Mouse (Mus musculus): ENCODE data around the gene Gm11541. TPM values are rescaled to one million over a fixed set of nuclear protein-coding genes. Genes with fewer than 3 reads are reported as not detected.
"Not testable (repeated sequence)": the region's sequence is repeated elsewhere in the genome, so short reads cannot be mapped to it uniquely, and the experiment has no call there.

The Gm11541 gene
- polyA plus RNA-seq, 2 experiments from 2014 or later, result not detected

- ATAC-seq, result no peak
These were observed 8.8 kb downstream of the Gm11541 start for GRCm38 (mm10) chr11:94695508-94695907.

GRCm38 (mm10) chr11:94692502-94692901 is 11.8 kb downstream of the Gm11541 start:
- ATAC-seq, result not testable (repeated sequence)

DNA sequence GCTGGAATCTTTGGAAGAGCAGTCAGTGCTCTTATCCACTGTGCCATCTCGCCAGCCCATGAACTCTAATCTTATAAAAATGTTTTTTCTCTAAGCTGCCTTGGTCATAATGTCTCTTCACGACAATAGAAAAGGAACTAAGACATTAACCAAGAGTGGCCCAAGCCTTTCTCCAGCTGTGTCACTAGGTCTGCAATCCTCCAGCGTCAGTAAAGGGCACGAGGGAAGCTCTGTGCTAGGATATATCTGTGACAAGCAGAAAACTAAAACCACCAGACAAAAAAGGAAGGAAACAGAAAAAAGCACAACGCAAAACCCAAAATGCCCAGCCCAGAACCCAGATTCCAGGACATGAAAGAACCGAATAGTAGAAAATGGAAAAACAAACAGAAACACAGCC is 17.1 kb downstream of the Gm11541 start:
- ATAC-seq, result no peak

- no peak for ATAC-seq
These were observed 21.9 kb downstream of the Gm11541 start for GRCm38 (mm10) chr11:94682427-94682826.

- no peak for ATAC-seq
These were observed 22.7 kb downstream of the Gm11541 start for GRCm38 (mm10) chr11:94681640-94682039.

GRCm38 (mm10) chr11:94680639-94681038 is 23.7 kb downstream of the Gm11541 start:
- ATAC-seq, result no peak

DNA sequence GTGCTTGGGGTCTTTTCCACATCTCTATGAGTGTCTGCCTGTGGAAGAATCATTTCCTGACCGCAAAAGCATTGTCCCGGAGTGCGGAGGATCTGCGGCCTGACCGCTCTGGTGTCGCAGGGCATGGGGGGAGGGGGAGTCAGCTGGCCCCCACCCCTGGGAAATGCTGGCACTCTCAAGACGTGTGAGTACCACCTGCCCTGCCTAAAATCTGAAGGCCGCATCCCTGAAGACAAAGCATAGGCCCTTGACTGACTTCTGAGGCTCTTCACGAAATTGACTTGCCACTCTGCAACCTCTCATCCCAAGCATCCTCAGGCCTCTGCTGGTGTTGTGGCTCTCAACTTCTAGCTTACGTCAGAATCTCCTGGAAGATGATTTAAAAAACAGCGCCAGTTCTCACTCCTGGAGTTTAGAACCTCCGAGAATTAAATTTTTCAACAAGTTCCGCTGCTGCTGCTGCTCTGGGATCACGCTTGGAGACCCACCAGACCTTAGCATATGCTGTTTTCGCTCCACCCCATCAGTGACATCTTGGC is 26.6 kb downstream of the Gm11541 start:
- ATAC-seq, result no peak

DNA sequence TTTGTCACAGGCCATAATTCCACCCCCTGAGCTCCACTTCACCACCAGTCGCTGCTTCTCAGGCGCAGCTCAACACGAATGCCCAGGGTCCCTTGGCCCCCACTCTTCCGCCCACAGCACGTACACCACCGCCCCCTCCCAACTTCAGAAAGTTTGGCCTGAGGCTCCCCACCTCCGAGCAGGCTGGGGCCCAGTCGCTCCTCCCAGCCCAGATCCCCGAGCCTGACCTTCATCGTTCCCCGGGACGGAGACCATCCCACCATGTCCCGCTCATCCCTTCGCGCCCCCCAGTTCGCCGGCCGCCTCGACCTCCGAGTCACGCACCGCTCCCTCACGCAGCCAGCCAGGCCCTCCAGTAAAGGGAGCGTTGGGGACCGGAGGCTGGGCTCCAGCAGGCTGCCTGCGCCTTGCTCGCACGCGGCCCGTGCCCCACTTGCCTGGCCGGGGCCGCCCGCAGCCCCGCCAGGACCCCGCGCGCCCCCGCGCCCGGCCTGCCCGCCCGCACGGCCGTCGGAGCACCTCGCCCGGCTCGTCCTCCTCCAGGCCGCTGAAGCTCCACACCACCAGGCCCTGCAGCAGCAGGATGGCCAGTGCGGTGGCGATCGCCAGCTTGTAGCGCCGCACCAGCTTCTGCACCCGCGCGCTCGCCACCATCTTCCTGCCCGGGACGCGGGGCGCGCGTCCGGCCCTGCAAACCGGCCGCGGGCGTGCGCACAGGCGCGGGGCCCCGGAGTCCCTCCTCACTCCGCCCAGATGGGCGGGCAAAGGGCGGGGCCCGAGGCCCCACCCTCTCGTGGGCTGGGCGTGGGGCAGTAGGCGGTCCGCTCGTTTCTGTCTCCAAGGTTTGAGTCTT is 27.3 kb downstream of the Gm11541 start, which contains the start of gene Xylt2:
Xylt2 (minus strand) TSS at position 762 of the 853 bp plus-strand sequence.
- ATAC-seq, result peak; percentile 93

DNA sequence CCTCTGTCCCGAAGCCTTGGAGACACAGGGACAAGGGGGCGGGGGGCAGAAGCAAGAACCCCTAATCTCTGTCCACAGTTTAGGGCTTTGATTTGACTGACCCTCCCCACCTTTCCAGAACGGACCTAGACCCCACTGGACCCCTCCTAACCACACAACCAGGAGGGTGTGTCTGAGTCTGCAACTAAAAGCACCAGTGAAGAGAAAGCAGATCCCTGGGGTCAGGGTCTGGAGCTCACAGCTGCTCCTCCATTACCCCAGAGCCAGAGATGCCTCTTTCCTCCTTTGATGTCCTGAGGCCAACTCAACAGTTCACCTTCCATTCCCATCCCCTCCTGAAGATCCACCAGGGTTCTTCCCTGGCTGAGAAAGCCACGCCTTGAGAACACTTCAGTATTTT is 28.0 kb downstream of the Gm11541 start:
- ATAC-seq, result no peak

DNA sequence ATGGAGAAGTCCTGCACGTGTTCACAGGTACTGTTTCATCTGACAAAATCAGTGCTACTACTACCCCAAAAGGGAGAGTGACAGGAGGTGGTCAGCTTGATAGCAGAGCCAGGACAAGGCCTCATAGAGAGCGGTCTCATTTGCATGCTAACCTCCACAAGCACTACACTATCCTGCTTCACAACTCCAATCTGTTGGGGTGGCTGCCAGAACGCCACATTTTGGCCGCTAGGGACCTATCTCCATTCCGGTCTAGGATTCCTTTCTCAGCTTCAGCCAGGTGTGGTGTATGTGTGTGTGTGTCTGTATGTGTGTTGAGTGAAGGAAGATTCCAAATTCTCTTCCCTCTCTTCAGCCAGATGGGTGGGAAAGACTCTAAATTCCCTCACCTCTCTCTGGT is 28.9 kb downstream of the Gm11541 start:
- ATAC-seq, result no peak

GRCm38 (mm10) chr11:94674984-94675383 is 29.3 kb downstream of the Gm11541 start:
- ATAC-seq, result no peak

DNA sequence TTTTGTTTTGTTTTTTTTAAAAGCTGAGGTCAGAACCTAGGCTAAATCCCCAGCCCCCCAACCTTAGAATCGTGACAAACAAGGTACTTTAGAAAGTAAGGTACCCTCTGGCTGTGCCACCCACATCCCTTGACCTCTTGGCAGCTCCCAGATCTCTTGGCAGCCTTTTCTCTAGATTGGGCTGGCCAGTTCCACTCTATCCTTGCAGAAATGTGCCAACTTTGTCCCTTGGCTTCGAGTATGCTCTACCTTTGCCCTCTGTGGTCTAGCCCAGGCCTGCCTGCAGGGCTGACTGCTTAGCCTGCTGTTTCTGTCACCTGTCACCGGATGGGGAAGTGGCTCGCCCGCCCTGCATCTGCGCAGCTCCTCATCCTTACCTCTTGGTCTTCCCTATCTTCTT is 39.0 kb downstream of the Gm11541 start:
- no peak for ATAC-seq

DNA sequence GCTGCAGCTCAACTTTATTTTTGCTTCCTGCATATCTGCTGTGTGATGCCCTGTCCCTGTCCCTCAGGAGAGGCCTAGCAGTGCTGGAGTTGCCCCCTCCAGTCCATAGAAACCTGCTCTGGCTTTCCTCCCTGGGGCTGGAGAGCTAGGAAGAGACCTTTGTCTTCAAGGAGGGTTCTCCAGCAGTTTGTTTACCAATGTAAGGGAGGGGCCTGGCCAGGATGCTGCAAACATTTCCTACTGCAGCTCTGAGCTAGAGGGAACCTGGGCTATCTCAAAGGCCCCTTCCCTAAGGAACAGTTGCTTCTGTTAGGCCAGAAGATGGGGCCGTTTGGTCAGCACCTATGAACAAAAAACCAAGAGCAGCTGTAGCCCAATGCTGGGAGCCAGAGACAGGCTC is 43.0 kb downstream of the Gm11541 start:
- ATAC-seq, result no peak

GRCm38 (mm10) chr11:94653663-94654436 is 50.4 kb downstream of the Gm11541 start, which contains the start of the genes Mrpl27 and Eme1:
Gene Mrpl27 (plus strand): TSS chr11:94653767.
Gene Eme1 (minus strand): TSS chr11:94653964.
- peak; percentile 88 for ATAC-seq

DNA sequence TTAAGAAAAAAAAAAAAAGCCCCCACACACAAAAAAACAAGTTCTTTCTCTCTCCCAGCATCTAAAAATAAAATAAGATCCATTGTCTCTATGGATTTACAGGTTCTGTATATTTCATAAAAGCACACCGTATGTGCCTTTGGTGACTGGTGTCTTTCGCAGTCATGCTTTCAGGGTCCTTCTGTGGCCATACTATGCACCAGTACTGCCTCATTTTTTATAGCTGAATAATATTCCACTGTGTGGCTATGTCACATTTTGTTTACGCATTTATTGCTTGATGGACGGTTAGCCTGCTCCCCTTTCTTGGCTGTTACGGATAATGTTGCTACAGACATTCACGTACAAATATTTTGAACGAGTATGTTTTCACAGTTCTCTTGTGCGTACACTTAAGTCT is 51.3 kb downstream of the Gm11541 start:
- ATAC-seq, result no peak

DNA sequence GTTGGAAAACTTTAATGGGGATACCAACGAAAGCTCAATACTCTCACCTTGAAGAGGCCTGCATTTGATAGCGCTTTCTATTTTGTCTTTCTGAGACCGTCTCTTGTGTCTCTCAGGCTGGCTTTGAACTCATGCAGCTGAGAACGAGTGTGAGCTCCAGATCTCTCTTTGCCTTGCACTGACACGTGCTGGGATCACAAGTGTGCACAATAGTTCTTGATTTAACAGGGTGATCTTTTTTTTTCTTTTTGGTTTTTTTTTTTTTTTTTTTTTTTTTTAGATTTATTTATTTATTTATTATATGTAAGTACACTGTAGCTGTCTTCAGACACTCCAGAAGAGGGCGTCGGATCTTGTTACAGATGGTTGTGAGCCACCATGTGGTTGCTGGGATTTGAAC is 53.1 kb downstream of the Gm11541 start:
- not testable (repeated sequence) for ATAC-seq

DNA sequence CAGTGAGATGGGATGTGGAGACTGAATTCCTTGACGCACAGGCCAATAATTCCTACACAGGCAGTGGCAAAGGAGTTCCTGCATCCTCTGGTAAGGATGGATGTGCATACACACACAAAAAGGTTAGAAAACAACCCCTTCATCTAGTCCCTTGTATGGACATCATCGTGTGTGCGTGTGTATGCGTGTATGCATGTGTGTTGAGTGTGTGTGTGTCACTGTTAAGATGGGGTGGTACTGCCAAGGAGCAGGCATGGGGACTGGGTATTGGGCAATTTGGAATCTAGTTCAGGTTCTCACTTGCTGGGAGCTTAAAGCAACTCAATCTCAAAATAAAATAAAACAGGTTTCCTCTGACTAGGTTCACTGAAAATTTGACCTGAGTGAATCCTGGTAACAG is 57.8 kb downstream of the Gm11541 start:
- no peak for ATAC-seq

Other genes with a start within 250 kb of the Gm11541 start
- not detected for gene Cacna1g, start 230.3 kb downstream of the Gm11541 start, polyA plus RNA-seq (2017; shearing (Covaris generic))
- gene Spata20, start 218.3 kb downstream of the Gm11541 start, polyA plus RNA-seq (2017; shearing (Covaris generic)), result not detected
- gene Epn3, start 204.5 kb downstream of the Gm11541 start, polyA plus RNA-seq (2017; shearing (Covaris generic)), result not detected
- gene Mycbpap, start 182.8 kb downstream of the Gm11541 start, polyA plus RNA-seq (2017; shearing (Covaris generic)), result not detected
- gene Rsad1, start 155.2 kb downstream of the Gm11541 start, polyA plus RNA-seq (2017; shearing (Covaris generic)), result 1 to 10 TPM in 1 of 2 experiments, under 1 TPM in 1; 0.78 to 1.7 TPM
- gene Chad, start 139.5 kb downstream of the Gm11541 start, polyA plus RNA-seq (2017; shearing (Covaris generic)), result under 1 TPM; 0.26 to 0.73 TPM
- gene Acsf2, start 102.6 kb downstream of the Gm11541 start, polyA plus RNA-seq (2017; shearing (Covaris generic)), result 1 to 10 TPM; 1.6 to 2.3 TPM
- 1 to 10 TPM; 7.9 to 8.2 TPM for gene Lrrc59, start 74.7 kb downstream of the Gm11541 start, polyA plus RNA-seq (2017; shearing (Covaris generic))
- gene Mrpl27, start 50.7 kb downstream of the Gm11541 start, polyA plus RNA-seq (2017; shearing (Covaris generic)), result 10 to 100 TPM; 54.0 to 64.5 TPM
- gene Eme1, start 50.5 kb downstream of the Gm11541 start, polyA plus RNA-seq (2017; shearing (Covaris generic)), result 1 to 10 TPM; 2.0 to 3.1 TPM
- gene Xylt2, start 27.0 kb downstream of the Gm11541 start, polyA plus RNA-seq (2017; shearing (Covaris generic)), result 1 to 10 TPM; 5.4 to 7.0 TPM
- gene Cdc34b, start 37.3 kb upstream of the Gm11541 start, polyA plus RNA-seq (2017; shearing (Covaris generic)), result not detected
- not detected for gene Tmem92, start 78.2 kb upstream of the Gm11541 start, polyA plus RNA-seq (2017; shearing (Covaris generic))
- gene Col1a1, start 231.7 kb upstream of the Gm11541 start, polyA plus RNA-seq (2017; shearing (Covaris generic)), result under 1 TPM in 1 of 2 experiments, not detected in 1; 0.09 TPM